Mouse (Mus musculus): ENCODE measurements at regions not wholly inside any gene's neighbourhood (a gene's known extent, or its start where the extent isn't known, plus 50 kb on each side); places are given as distances from the start of the nearest gene placed in this dataset.

GRCm38 (mm10) chr4:88950181-88951033 lies 70.4 kb upstream of the Ifne start:
- Histone ChIP-seq H3K36me3 (ENCODE audit: control insufficient read depth, insufficient read depth, low read length) (no peaks in the 10 kb centered on the region), H3K27me3 (ENCODE audit: control insufficient read depth, insufficient read depth, low read length) (no peaks in the 10 kb centered on the region), H3K4me3 (ENCODE audit: low read depth, low read length) (no peak overlapping the region), H3K4me2 (replicated peaks; ENCODE audit: low read depth, low read length) (no peak overlapping the region), H3K4me1 (ENCODE audit: control insufficient read depth, insufficient read depth, low read length) (no peaks in the 10 kb centered on the region), H3K9ac (replicated peaks; ENCODE audit: low read depth, low read length) (no peak overlapping the region), H3K9me3 (ENCODE audit: control insufficient read depth, low read depth, low read length) (no peaks in the 10 kb centered on the region), H3K27ac (ENCODE audit: low read length) (no peak overlapping the region)
- WGBS: 51% methylated on average over 12 of the region's 12 CpGs
- no peak for ATAC-seq (ENCODE audit: insufficient number of reproducible peaks, insufficient read depth, low FRiP score, low read depth)

- H3K27me3 ChIP-seq (ENCODE audit: control insufficient read depth, insufficient read depth, low read length): no peaks in the 10 kb centered on the region
- no peak for ATAC-seq (ENCODE audit: insufficient number of reproducible peaks, insufficient read depth, low FRiP score, low read depth)
- H3K4me2 ChIP-seq (replicated peaks; ENCODE audit: low read depth, low read length): no peak overlapping the region
- H3K36me3 ChIP-seq (ENCODE audit: control insufficient read depth, insufficient read depth, low read length): no peaks in the 10 kb centered on the region
- WGBS: 81% methylated on average over 4 of the region's 4 CpGs
- H3K9ac ChIP-seq (replicated peaks; ENCODE audit: low read depth, low read length): no peak overlapping the region
- H3K9me3 ChIP-seq (ENCODE audit: control insufficient read depth, low read depth, low read length): no peaks in the 10 kb centered on the region
- no peak overlapping the region for H3K4me3 ChIP-seq (ENCODE audit: low read depth, low read length)
- no peak overlapping the region for H3K27ac ChIP-seq (ENCODE audit: low read length)
- H3K4me1 ChIP-seq (ENCODE audit: control insufficient read depth, insufficient read depth, low read length): no peaks in the 10 kb centered on the region
Measured at GRCm38 (mm10) chr4:88948027-88948859, 68.2 kb upstream of the Ifne start.

- Histone ChIP-seq H3K4me1 (ENCODE audit: control insufficient read depth, insufficient read depth, low read length) (no peaks in the 10 kb centered on the region), H3K9me3 (ENCODE audit: control insufficient read depth, low read depth, low read length) (no peaks in the 10 kb centered on the region), H3K4me3 (ENCODE audit: low read depth, low read length) (no peak overlapping the region), H3K36me3 (ENCODE audit: control insufficient read depth, insufficient read depth, low read length) (no peaks in the 10 kb centered on the region), H3K9ac (replicated peaks; ENCODE audit: low read depth, low read length) (no peak overlapping the region), H3K27me3 (ENCODE audit: control insufficient read depth, insufficient read depth, low read length) (no peaks in the 10 kb centered on the region), H3K27ac (ENCODE audit: low read length) (no peak overlapping the region), H3K4me2 (replicated peaks; ENCODE audit: low read depth, low read length) (no peak overlapping the region)
- ATAC-seq (ENCODE audit: insufficient number of reproducible peaks, insufficient read depth, low FRiP score, low read depth): no peak
- WGBS: 65% methylated on average over 4 of the region's 4 CpGs
Measured at GRCm38 (mm10) chr4:88941955-88942354, 62.0 kb upstream of the Ifne start.

- H3K4me1 ChIP-seq (ENCODE audit: control insufficient read depth, insufficient read depth, low read length): no peaks in the 10 kb centered on the region
- H3K9me3 ChIP-seq (ENCODE audit: control insufficient read depth, low read depth, low read length): no peaks in the 10 kb centered on the region
- no peak overlapping the region for H3K9ac ChIP-seq (replicated peaks; ENCODE audit: low read depth, low read length)
- 92% methylated on average over 2 of the region's 2 CpGs for WGBS
- no peak overlapping the region for H3K4me2 ChIP-seq (replicated peaks; ENCODE audit: low read depth, low read length)
- H3K27ac ChIP-seq (ENCODE audit: low read length): no peak overlapping the region
- no peaks in the 10 kb centered on the region for H3K27me3 ChIP-seq (ENCODE audit: control insufficient read depth, insufficient read depth, low read length)
- no peak overlapping the region for H3K4me3 ChIP-seq (ENCODE audit: low read depth, low read length)
- H3K36me3 ChIP-seq (ENCODE audit: control insufficient read depth, insufficient read depth, low read length): no peaks in the 10 kb centered on the region
- ATAC-seq (ENCODE audit: insufficient number of reproducible peaks, insufficient read depth, low FRiP score, low read depth): no peak
Measured at GRCm38 (mm10) chr4:88940670-88941069, 60.7 kb upstream of the Ifne start.

- no peaks in the 10 kb centered on the region for H3K9me3 ChIP-seq (ENCODE audit: control insufficient read depth, low read depth, low read length)
- WGBS: 63% methylated on average over 4 of the region's 4 CpGs
- H3K27me3 ChIP-seq (ENCODE audit: control insufficient read depth, insufficient read depth, low read length): peaks cover 2% of the 10 kb centered on the region; the same call in 1 of the 2 replicates
- H3K4me2 ChIP-seq (replicated peaks; ENCODE audit: low read depth, low read length): no peak overlapping the region
- no peak overlapping the region for H3K27ac ChIP-seq (ENCODE audit: low read length)
- H3K9ac ChIP-seq (replicated peaks; ENCODE audit: low read depth, low read length): no peak overlapping the region
- H3K4me1 ChIP-seq (ENCODE audit: control insufficient read depth, insufficient read depth, low read length): no peaks in the 10 kb centered on the region
- no peaks in the 10 kb centered on the region for H3K36me3 ChIP-seq (ENCODE audit: control insufficient read depth, insufficient read depth, low read length)
- no peak for ATAC-seq (ENCODE audit: insufficient number of reproducible peaks, insufficient read depth, low FRiP score, low read depth)
- H3K4me3 ChIP-seq (ENCODE audit: low read depth, low read length): no peak overlapping the region
Measured at GRCm38 (mm10) chr4:88939397-88939796, 59.4 kb upstream of the Ifne start.

GRCm38 (mm10) chr4:88938712-88939032 lies 58.7 kb upstream of the Ifne start:
- no peak overlapping the region for H3K27ac ChIP-seq (ENCODE audit: low read length)
- H3K9ac ChIP-seq (replicated peaks; ENCODE audit: low read depth, low read length): no peak overlapping the region
- no peaks in the 10 kb centered on the region for H3K9me3 ChIP-seq (ENCODE audit: control insufficient read depth, low read depth, low read length)
- peaks cover 2% of the 10 kb centered on the region; the same call in 1 of the 2 replicates for H3K27me3 ChIP-seq (ENCODE audit: control insufficient read depth, insufficient read depth, low read length)
- peak overlapping the region; percentile 61 for H3K4me3 ChIP-seq (ENCODE audit: low read depth, low read length)
- no peaks in the 10 kb centered on the region for H3K4me1 ChIP-seq (ENCODE audit: control insufficient read depth, insufficient read depth, low read length)
- no peaks in the 10 kb centered on the region for H3K36me3 ChIP-seq (ENCODE audit: control insufficient read depth, insufficient read depth, low read length)
- peak overlapping the region; percentile 86 for H3K4me2 ChIP-seq (replicated peaks; ENCODE audit: low read depth, low read length)
- ATAC-seq (ENCODE audit: insufficient number of reproducible peaks, insufficient read depth, low FRiP score, low read depth): no peak; the same call in 1 of the 2 replicates
- 8% methylated on average over 11 of the region's 11 CpGs for WGBS

GRCm38 (mm10) chr4:88937866-88938711 lies 58.1 kb upstream of the Ifne start:
- under 1% methylated on average over 93 of the region's 104 CpGs for WGBS
- peak; percentile 97 for ATAC-seq (ENCODE audit: insufficient number of reproducible peaks, insufficient read depth, low FRiP score, low read depth)

GRCm38 (mm10) chr4:88936976-88937375 lies 57.0 kb upstream of the Ifne start:
- Histone ChIP-seq H3K27ac (ENCODE audit: low read length) (no peak overlapping the region), H3K4me2 (replicated peaks; ENCODE audit: low read depth, low read length) (peak overlapping the region; percentile 86; the same call in 1 of the 2 replicates), H3K36me3 (ENCODE audit: control insufficient read depth, insufficient read depth, low read length) (no peaks in the 10 kb centered on the region), H3K4me1 (ENCODE audit: control insufficient read depth, insufficient read depth, low read length) (no peaks in the 10 kb centered on the region), H3K9ac (replicated peaks; ENCODE audit: low read depth, low read length) (no peak overlapping the region), H3K9me3 (ENCODE audit: control insufficient read depth, low read depth, low read length) (no peaks in the 10 kb centered on the region), H3K4me3 (ENCODE audit: low read depth, low read length) (peak overlapping the region; percentile 61), H3K27me3 (ENCODE audit: control insufficient read depth, insufficient read depth, low read length) (peaks cover 2% of the 10 kb centered on the region; the same call in 1 of the 2 replicates)
- ATAC-seq (ENCODE audit: insufficient number of reproducible peaks, insufficient read depth, low FRiP score, low read depth): no peak
- 63% methylated on average over 6 of the region's 6 CpGs for WGBS

More at GRCm38 (mm10) chr4:88937866-88938711, 58.1 kb upstream of the Ifne start:
- H3K9me3 ChIP-seq (ENCODE audit: control insufficient read depth, low read depth, low read length): no peaks in the 10 kb centered on the region
- H3K27me3 ChIP-seq (ENCODE audit: control insufficient read depth, insufficient read depth, low read length): peaks cover 2% of the 10 kb centered on the region; the same call in 1 of the 2 replicates
- peak overlapping the region; percentile 61 for H3K4me3 ChIP-seq (ENCODE audit: low read depth, low read length)
- peak overlapping the region; percentile 43 for H3K9ac ChIP-seq (replicated peaks; ENCODE audit: low read depth, low read length)
- H3K36me3 ChIP-seq (ENCODE audit: control insufficient read depth, insufficient read depth, low read length): no peaks in the 10 kb centered on the region
- no peaks in the 10 kb centered on the region for H3K4me1 ChIP-seq (ENCODE audit: control insufficient read depth, insufficient read depth, low read length)
- H3K27ac ChIP-seq (ENCODE audit: low read length): peak overlapping the region; percentile 74; the same call in 1 of the 2 replicates
- peak overlapping the region; percentile 86 for H3K4me2 ChIP-seq (replicated peaks; ENCODE audit: low read depth, low read length)

Data from stomach, embryonic 14.5 days (tissue).